Mouse (Mus musculus) stomach, embryonic 16.5 days (tissue): ENCODE measurements around the gene 1700008O03Rik. TPM values are rescaled to one million over a fixed set of nuclear protein-coding genes. Genes with fewer than 3 reads are reported as not detected.
A peak's percentile ranks its signal among the peaks of the same experiment; 100 is the strongest.

Source experiments
- ATAC-seq: fragments of 200-750 bp; cut with Nextera tagmentation; 2 replicates; pipeline ENCODE4 v1.8.0; 2017; ENCODE audit warnings: moderate number of reproducible peaks, moderate TSS enrichment; ENCODE audit not compliant: insufficient read depth, low FRiP score
- H3K27ac ChIP-seq: fragments of 300-500 bp; sonication (generic); 2 replicates; pipeline ENCODE4 v1.5.1; 2014; ENCODE audit warnings: low read length
- H3K27me3 ChIP-seq: fragments of 300-500 bp; sonication (generic); 2 replicates; pipeline ENCODE4 v1.6.1; 2014; ENCODE audit warnings: low read length, control low read depth, mixed read lengths; ENCODE audit not compliant: control insufficient read depth, insufficient read depth
- H3K36me3 ChIP-seq: fragments of 300-500 bp; sonication (generic); 2 replicates; pipeline ENCODE4 v1.6.1; 2014; ENCODE audit warnings: low read length; ENCODE audit not compliant: control insufficient read depth, insufficient read depth
- H3K4me1 ChIP-seq: fragments of 300-500 bp; sonication (generic); 2 replicates; pipeline ENCODE4 v1.6.1; 2014; ENCODE audit warnings: low read length, control low read depth, mixed read lengths; ENCODE audit not compliant: control insufficient read depth, insufficient read depth
- H3K4me2 ChIP-seq: fragments of 300-500 bp; sonication (generic); 2 replicates; pipeline ENCODE4 v1.6.1; 2014; ENCODE audit warnings: low read depth, low read length, mixed read lengths
- H3K4me3 ChIP-seq: fragments of 300-500 bp; sonication (generic); replicated peaks from 2 replicates; pipeline ENCODE4 v1.5.1; 2014; ENCODE audit warnings: mild to moderate bottlenecking, low read length
- H3K9ac ChIP-seq: fragments of 300-500 bp; sonication (generic); 2 replicates; pipeline ENCODE4 v1.6.1; 2014; ENCODE audit warnings: low read length
- H3K9me3 ChIP-seq: fragments of 300-500 bp; sonication (generic); replicated peaks from 2 replicates; pipeline ENCODE4 v1.6.1; 2016; ENCODE audit warnings: low read length, control low read depth; ENCODE audit not compliant: control insufficient read depth
- WGBS: fragments of 180-500 bp; shearing (Covaris S2); extraction: QIAGEN DNeasy Blood & Tissue Kit; methylation state at CpG from one replicate; pipeline ENCODE4 v1.1.7; 2014; 5-methylcytosine and 5-hydroxymethylcytosine counted together
- polyA plus RNA-seq: library from polyadenylated mRNA; unstranded; fragments of >200 nt; fragmentation: Nextera tagmentation; extraction: Ambion mirVana; gene quantifications from 2 replicates; pipeline ENCODE4 v1.2.1, GENCODE M21; 2015

Gene 1700008O03Rik
- polyA plus RNA-seq = 0.84 and 1.2 TPM in 2 replicates

DNA sequence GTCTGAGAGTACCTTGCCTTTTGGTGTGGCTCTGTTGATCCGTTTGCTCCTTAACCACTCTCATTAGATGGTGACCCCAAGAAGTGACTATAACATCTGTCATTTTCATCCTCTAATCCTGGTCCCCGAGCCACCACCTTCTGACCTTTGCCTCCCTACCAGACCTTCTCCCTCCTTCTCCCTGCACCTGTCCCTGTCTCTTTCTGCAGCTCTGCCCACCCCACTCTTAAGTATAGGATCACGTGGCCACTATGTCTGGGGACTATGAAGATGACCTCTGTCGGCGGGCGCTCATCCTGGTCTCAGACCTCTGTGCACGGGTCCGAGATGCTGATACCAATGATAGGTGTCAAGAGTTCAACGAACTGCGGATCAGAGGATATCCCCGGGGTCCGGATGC lies at the start of gene 1700008O03Rik:
Gene 1700008O03Rik, minus strand, starts transcription at position 101 of the 400 bp plus-strand sequence.
- peaks cover 4% of the 10 kb centered on the region; the same call in 1 of the 2 replicates for H3K4me1 ChIP-seq

DNA sequence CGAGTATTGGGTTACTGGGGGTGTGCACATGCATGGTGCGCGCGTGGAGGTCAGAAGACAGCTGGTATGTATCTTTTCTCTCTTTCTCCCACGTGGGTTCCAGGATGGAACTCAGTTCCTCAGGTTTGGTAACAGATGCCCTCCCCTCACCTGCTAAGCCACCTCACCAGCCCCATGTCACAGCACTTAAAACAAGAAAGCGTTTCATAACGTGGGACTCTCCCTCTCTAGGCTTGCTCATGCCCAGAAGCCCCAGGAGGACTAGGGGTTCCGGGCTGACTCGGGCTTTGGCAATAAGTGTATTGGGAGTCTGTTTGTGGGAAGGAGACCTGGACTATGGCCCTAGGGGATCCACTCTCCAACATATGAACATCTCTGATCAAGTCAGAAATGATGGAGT lies 48.5 kb upstream of the 1700008O03Rik start:
- H3K27ac ChIP-seq = no peak overlapping the region
- WGBS = 61% methylated on average over 9 of the region's 9 CpGs
- H3K9me3 ChIP-seq = no peaks in the 10 kb centered on the region
- H3K27me3 ChIP-seq = peaks cover 29% of the 10 kb centered on the region
- ATAC-seq = no peak
- H3K36me3 ChIP-seq = no peaks in the 10 kb centered on the region
- no peak overlapping the region for H3K4me3 ChIP-seq
- no peaks in the 10 kb centered on the region for H3K4me1 ChIP-seq
- H3K9ac ChIP-seq = no peak overlapping the region
- H3K4me2 ChIP-seq = no peak overlapping the region

More for the DNA sequence above, at the start of gene 1700008O03Rik:
- Histone ChIP-seq H3K36me3 (no peaks in the 10 kb centered on the region), H3K4me2 (peak within 1 kb of the TSS; percentile 79), H3K4me3 (peak within 1 kb of the TSS; percentile 58), H3K9me3 (no peaks in the 10 kb centered on the region), H3K27me3 (peaks cover 6% of the 10 kb centered on the region; the same call in 1 of the 2 replicates), H3K9ac (peak within 1 kb of the TSS; percentile 68), H3K27ac (no peak within 1 kb of the TSS)
- no peak for ATAC-seq
- 79% methylated on average over 12 of the region's 12 CpGs for WGBS

DNA sequence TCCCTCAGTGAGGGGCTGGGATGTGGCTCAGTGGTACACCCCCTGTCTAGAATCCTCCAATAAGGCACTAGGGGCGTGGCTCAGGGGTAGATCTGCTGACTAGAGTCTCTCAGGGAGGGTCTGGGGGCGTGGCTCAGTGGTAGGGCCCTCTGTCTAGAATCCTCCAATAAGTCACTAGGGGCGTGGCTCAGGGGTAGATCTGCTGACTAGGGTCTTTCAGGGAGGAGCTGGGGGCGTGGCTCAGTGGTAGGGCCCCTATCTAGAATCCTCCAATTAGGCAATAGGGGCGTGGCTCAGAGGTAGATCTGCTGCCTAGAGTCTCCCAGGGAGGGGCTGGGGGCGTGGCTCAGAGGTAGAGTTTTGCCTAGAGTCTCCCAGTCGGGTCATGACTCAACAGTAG lies 47.8 kb upstream of the 1700008O03Rik start:
- Histone ChIP-seq H3K4me1 (no peaks in the 10 kb centered on the region), H3K27ac (no peak overlapping the region), H3K9me3 (no peaks in the 10 kb centered on the region), H3K4me3 (no peak overlapping the region), H3K36me3 (no peaks in the 10 kb centered on the region), H3K9ac (no peak overlapping the region), H3K4me2 (no peak overlapping the region), H3K27me3 (peaks cover 33% of the 10 kb centered on the region)
- ATAC-seq = peak; percentile 38; the same call in 1 of the 2 replicates
- WGBS = 3% methylated on average over 7 of the region's 7 CpGs

DNA sequence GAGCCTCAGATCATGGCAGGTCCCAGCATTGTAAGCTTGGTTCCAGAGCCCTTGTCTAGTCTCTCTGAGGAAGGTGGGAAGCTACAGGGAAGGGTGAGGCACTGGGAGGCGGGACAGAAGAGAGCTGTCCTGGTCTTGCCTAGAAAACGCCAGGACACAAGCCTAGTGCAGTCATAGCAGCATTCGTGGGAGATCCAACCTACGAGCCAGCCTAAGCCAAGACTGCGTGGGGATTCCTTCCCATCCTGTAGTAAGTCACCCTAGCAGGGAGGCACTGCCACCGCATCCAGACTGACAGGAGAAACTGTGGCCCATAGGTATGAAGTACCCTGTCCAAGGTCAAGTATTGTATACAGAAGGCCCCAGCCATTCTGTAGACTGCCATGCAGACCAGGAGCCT lies 46.9 kb upstream of the 1700008O03Rik start:
- no peaks in the 10 kb centered on the region; the same call in 1 of the 2 replicates for H3K4me1 ChIP-seq
- no peaks in the 10 kb centered on the region for H3K9me3 ChIP-seq
- peaks cover 37% of the 10 kb centered on the region for H3K27me3 ChIP-seq
- no peak overlapping the region for H3K4me2 ChIP-seq
- H3K27ac ChIP-seq = no peak overlapping the region
- no peak for ATAC-seq
- no peak overlapping the region for H3K4me3 ChIP-seq
- H3K36me3 ChIP-seq = no peaks in the 10 kb centered on the region
- 60% methylated on average over 6 of the region's 6 CpGs for WGBS
- H3K9ac ChIP-seq = no peak overlapping the region

DNA sequence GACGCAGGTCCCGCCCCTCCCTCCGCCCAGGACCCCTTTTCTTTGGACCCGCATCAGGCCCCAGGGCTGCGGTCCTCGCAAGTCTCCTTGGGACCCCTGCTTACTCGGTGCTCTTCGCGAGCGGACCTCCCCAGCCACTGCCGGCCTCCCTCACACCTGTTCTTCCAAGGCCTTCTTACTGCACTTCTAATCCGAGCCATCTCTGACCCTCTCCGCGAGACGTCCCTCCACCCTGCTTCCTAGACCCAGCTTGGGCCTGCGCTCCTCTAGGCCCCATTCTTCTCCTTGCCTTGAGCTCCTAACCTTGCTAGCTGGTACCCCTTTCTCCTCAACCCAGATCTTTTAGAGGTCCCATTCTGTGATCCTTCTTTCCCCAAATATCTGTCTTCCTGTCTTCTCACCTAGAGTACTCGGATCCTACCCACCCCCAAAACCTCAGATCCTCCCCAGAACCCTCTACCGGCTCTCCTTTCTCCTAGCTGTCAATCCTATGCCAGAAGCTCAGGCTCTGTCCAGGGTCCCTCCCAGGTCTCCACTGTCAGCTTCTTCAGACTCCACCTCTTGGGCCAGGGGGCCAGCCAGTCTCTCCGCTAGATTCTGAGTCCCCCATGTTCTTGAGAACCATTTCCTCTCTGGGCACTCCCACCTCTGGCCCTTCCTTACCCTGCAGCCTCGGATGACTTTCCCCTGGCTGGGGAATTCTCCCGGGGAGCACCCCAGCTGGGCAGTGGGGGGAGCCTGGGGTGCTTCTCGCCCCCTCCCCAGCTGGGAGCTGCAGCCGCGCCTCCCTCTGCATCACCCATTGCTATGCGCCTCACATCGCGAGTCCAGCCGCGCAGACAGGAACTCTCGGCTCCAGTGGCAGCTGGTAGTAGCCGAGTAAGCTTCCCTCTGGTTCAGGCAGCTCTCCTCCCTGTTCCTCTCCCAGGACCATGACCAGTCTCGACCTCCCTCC lies 44.2 kb upstream of the 1700008O03Rik start:
- Histone ChIP-seq H3K4me3 (peak overlapping the region; percentile 52), H3K9me3 (no peaks in the 10 kb centered on the region), H3K4me2 (peak overlapping the region; percentile 68), H3K36me3 (no peaks in the 10 kb centered on the region), H3K9ac (no peak overlapping the region; the same call in 1 of the 2 replicates), H3K27ac (no peak overlapping the region), H3K4me1 (no peaks in the 10 kb centered on the region; the same call in 1 of the 2 replicates), H3K27me3 (peaks cover 38% of the 10 kb centered on the region)
- ATAC-seq = no peak
- WGBS = 2% methylated on average over 31 of the region's 32 CpGs

DNA sequence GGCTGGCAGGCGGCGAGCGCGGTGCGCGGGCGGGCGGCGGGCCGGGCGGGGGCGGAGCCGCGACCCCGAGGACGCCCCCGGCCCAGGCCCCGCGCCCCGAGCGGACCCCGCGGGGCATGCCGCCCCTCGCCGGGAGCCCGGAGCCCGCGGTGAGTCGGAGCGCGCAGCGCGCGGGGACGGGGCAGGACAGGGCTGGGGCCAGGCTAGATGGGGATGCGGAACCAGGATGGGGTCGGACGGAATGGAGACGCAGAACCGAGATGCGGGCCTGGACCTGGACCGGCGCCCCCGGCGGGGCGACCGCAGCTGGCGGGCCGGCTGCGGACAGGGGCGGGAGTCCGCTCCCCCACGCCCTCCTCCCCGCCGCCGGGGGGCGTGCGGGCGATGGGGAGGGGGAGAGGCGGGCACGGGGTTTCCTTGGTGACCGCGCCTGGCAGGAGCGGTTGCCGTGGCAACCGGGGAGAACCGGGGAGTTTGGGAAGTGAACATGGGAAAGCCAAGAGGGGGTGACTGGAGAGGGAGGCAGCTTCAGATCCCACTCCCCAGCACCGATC lies 43.4 kb upstream of the 1700008O03Rik start, which contains the start of gene Lrrc4b:
Gene Lrrc4b, plus strand, starts transcription at position 51 of the 554 bp plus-strand sequence.
- Histone ChIP-seq H3K9ac (peak within 1 kb of the TSS; percentile 63), H3K27ac (no peak within 1 kb of the TSS), H3K9me3 (no peaks in the 10 kb centered on the region), H3K36me3 (no peaks in the 10 kb centered on the region), H3K27me3 (peaks cover 38% of the 10 kb centered on the region), H3K4me3 (peak within 1 kb of the TSS; percentile 52), H3K4me1 (no peaks in the 10 kb centered on the region; the same call in 1 of the 2 replicates), H3K4me2 (peak within 1 kb of the TSS; percentile 68)
- under 1% methylated on average over 58 of the region's 69 CpGs for WGBS
- peak; percentile 11; the same call in 1 of the 2 replicates for ATAC-seq

DNA sequence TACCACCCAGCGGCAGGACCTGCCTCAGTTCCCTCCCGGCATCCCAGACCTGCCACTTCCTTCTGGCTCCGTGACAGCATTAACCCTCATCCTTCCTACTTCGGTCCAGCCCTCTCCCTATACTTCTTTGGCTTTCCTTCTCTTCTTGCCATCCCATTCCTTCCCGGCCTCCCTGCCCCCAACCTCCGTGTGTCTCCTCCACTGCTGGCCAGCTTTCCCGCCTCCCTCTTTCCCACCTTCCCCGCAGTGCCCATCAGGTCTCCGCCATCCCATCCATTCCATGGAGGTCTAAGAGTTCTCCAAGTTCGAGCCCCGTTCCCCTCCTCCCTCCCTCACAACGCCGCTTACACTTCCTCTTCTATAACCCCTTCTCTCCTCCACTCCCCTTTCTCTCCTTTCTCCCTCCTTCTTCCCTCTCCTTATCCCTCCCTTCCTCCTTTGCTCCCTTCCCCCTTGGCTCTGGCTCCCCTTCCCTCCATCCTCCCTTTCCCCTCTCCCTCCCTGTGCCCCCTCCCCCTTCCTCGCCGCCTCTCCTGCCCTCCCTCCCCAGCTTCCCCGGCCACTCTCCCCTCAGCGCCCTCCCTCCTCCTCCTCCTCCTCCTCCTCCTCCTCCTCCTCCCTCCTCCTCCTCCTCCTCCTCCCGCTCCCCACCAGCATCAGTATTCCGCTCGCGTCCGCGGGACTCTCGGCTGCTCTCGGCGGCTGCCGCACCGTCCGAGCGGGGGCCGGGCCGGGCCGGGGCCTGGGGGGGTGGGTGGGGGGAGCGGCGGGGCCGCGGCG lies 42.7 kb upstream of the 1700008O03Rik start:
- peaks cover 38% of the 10 kb centered on the region for H3K27me3 ChIP-seq
- H3K27ac ChIP-seq = no peak overlapping the region
- ATAC-seq = peak; percentile 11; the same call in 1 of the 2 replicates
- H3K9ac ChIP-seq = peak overlapping the region; percentile 63
- H3K36me3 ChIP-seq = no peaks in the 10 kb centered on the region
- peak overlapping the region; percentile 52 for H3K4me3 ChIP-seq
- peak overlapping the region; percentile 68 for H3K4me2 ChIP-seq
- no peaks in the 10 kb centered on the region; the same call in 1 of the 2 replicates for H3K4me1 ChIP-seq
- no peaks in the 10 kb centered on the region for H3K9me3 ChIP-seq
- 1% methylated on average over 16 of the region's 38 CpGs for WGBS

DNA sequence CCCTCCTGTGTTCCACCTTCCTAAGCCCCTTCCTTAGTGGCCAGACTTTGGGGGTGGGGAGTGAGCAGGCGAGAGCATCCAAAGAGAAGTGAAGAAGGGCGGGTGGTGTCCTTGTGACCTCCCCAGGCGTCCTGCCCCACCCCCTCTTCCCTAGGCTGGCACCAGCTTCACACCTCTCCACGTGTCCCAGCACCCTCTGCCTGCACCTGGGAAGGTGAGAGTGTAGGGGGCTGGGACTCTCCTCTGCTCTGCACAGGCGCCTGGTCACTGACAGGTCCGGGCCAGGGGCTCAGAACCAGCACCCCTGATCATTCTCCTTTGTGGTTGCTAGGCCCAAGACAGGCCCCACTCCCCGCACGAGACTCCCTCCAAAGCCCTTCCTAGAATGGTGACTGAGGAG lies 42.0 kb upstream of the 1700008O03Rik start:
- Histone ChIP-seq H3K9me3 (no peaks in the 10 kb centered on the region), H3K36me3 (no peaks in the 10 kb centered on the region), H3K27me3 (peaks cover 38% of the 10 kb centered on the region), H3K4me1 (no peaks in the 10 kb centered on the region; the same call in 1 of the 2 replicates), H3K9ac (no peak overlapping the region), H3K4me3 (no peak overlapping the region; the same call in 1 of the 2 replicates), H3K4me2 (peak overlapping the region; percentile 68; the same call in 1 of the 2 replicates), H3K27ac (no peak overlapping the region)
- no peak for ATAC-seq
- 9% methylated on average over 8 of the region's 8 CpGs for WGBS
